Mouse (Mus musculus) embryonic fibroblast, embryonic 13.5 days (primary cell): Measurements from ENCODE around the gene Cerk.

Source experiments
- CTCF ChIP-seq: IDR thresholded peaks from 2 replicates; pipeline ENCODE4 v1.5.1; 2011; ENCODE audit warnings: mild to moderate bottlenecking, control low read depth, low read length, moderate library complexity, borderline replicate concordance; ENCODE audit not compliant: insufficient read depth
- POLR2A ChIP-seq: IDR thresholded peaks from 2 replicates; pipeline ENCODE4 v1.6.1; 2011; ENCODE audit warnings: low read depth, mild to moderate bottlenecking, control low read depth, low read length, moderate library complexity

DNA sequence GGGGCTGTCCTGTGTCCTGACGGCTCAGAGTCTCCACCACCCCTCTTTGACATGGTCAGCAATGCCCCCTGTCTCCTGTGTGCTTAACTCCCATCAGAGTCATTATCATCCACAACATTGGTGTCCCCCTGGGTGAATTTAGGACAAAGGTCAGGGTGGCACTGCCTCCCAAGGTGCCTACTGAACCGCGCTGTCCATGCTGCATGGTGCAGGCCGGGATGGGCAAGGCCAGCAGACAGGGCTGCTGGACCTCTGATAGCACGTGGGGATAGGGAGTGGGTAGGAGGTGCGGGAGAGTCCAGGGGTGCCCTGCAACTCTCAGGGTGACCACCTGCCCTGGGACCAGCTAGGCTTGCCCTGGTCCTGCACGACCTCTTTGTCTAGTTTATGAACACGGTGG, 39.0 kb downstream of the Cerk start:
- no peak for TF ChIP-seq POLR2A
- no peak for TF ChIP-seq CTCF
